Mouse (Mus musculus) CD4-positive, CD25-positive, alpha-beta regulatory T cell (primary cell): ENCODE results near the gene Olfr1153. TPM values are rescaled to one million over a fixed set of nuclear protein-coding genes. Genes with fewer than 3 reads are reported as not detected.

Experiments
- polyA plus RNA-seq: library from polyadenylated mRNA; unstranded; fragments of 100-300 nt; shearing (Covaris generic); gene quantifications from one replicate; pipeline ENCODE4 v1.2.1, GENCODE M21; 2017

The Olfr1153 gene
- polyA plus RNA-seq = not detected

DNA sequence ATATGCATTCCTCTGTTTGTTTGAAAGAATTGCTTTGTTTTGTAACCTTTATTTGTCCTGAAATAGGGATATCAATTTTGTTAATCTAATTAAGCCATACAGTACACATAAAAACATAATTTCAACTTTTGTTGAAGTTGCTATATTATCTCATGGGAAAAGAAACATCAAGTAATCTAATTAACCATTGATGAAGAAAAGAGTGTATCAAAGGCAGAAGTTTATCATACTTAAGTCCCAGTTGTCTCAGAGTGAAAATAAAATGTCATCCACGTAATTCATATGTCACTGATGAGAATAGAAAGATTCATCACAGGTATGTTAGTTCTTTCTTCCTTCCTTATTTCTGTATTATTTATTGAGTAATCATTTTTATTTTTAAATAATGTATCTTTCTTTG lies at the start of gene Olfr1153:
Gene Olfr1153 (plus strand): TSS at position 301 of the 400 bp plus-strand sequence.

DNA sequence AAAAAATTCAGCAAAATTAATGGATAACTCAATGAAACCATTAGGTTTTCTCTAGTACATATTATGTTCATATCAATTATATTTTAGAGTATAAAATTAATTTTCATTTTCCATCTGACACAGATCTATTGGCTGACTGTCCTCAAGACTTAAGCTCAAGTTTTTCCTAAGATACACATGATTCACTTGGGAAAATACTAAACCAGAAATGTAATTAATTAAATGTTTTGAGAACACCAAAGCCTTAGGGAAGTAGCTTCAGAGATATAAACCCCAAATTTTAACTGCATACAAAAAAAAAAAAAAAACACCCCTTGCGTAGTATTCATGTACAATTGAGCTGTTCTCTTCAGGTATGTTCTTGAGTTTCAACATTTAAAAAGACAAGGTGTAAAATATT lies 39.2 kb upstream of the Olfr1153 start, which contains the start of gene Olfr1151:
Gene Olfr1151 (plus strand): TSS at position 301 of the 400 bp plus-strand sequence.

DNA sequence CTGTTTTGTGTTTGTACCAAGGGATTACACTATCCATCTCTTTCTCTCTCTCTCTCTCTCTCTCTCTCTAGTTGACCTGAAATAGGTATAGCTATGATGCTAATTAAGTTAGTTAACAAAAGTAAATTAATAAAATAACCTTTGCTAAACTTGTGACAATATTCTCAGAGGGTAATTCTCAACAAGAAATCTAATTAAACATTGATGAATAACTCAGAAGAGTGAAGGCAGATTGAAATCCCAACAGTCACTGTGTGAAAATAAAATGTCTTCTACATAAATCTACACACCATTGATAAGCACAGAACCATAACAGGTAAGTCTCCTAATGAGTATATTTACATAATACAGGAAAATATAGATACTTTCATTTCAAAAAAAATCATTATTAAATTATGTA lies 28.6 kb upstream of the Olfr1153 start, which contains the start of gene Olfr1152:
Gene Olfr1152 (plus strand): TSS at position 301 of the 400 bp plus-strand sequence.

DNA sequence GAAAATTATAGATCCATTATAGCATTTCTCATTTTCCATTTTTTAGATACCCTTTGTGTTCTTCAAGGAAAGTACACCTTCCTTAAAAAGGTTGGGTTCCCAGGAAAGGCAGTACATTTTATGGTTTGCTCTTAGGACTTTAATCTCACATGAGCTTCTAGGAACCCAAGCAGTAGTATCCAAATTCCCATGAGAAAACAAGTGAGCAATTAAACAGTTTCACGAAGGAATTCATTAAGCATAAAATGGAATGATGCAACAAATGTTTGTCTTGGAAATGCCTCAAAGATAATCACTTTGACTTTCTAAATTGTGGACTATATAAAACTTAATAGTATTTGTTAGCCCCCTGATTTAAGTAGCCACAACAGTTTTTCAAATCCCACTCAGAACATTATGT lies 10.3 kb downstream of the Olfr1153 start, which contains the start of gene Olfr1154:
Gene Olfr1154 (minus strand): TSS at position 101 of the 400 bp plus-strand sequence.

DNA sequence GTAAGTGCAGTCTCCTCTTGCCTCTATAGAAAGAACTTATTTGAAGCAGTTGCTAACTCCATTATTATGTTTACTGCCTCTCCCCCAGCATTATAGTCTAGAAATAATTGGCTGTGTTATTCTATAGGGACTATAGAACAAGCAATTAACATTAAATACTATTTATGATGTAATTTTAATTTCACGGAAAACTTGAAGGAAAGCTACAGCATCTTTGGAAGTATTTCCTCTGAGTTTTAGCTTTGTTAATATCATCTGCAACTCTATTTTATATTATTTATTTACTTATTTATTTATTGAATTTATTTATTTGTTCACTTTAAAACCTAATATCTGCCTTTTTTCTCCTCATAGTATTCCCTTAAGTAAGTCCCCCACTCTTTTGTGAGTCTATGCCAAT lies 50.3 kb downstream of the Olfr1153 start, which contains the start of gene Olfr1155:
Gene Olfr1155 (minus strand): TSS at position 101 of the 400 bp plus-strand sequence.

Other genes with a start within 250 kb of the Olfr1153 start
- gene Olfr1133, start 247.6 kb upstream of the Olfr1153 start, polyA plus RNA-seq = not detected
- gene Olfr1134, start 236.5 kb upstream of the Olfr1153 start, polyA plus RNA-seq = not detected
- gene Olfr1135, start 221.3 kb upstream of the Olfr1153 start, polyA plus RNA-seq = not detected
- gene Olfr1136, start 201.0 kb upstream of the Olfr1153 start, polyA plus RNA-seq = not detected
- gene Olfr1137, start 181.8 kb upstream of the Olfr1153 start, polyA plus RNA-seq = not detected
- gene Olfr1138, start 155.0 kb upstream of the Olfr1153 start, polyA plus RNA-seq = not detected
- not detected for gene Olfr1140, start 151.2 kb upstream of the Olfr1153 start, polyA plus RNA-seq
- gene Olfr1141, start 141.0 kb upstream of the Olfr1153 start, polyA plus RNA-seq = not detected
- gene Olfr152, start 115.5 kb upstream of the Olfr1153 start, polyA plus RNA-seq = not detected
- gene Olfr1143, start 94.4 kb upstream of the Olfr1153 start, polyA plus RNA-seq = not detected
- not detected for gene Olfr1145, start 85.1 kb upstream of the Olfr1153 start, polyA plus RNA-seq
- gene Olfr1148, start 64.4 kb upstream of the Olfr1153 start, polyA plus RNA-seq = not detected
- not detected for gene Olfr1150-ps1, start 51.0 kb upstream of the Olfr1153 start, polyA plus RNA-seq
- gene Olfr1151, start 39.1 kb upstream of the Olfr1153 start, polyA plus RNA-seq = 0.11 TPM
- 0.05 TPM for gene Olfr1152, start 28.5 kb upstream of the Olfr1153 start, polyA plus RNA-seq
- not detected for gene Olfr1154, start 10.2 kb downstream of the Olfr1153 start, polyA plus RNA-seq
- not detected for gene Olfr1155, start 50.2 kb downstream of the Olfr1153 start, polyA plus RNA-seq
- 0.12 TPM for gene Olfr1156, start 58.1 kb downstream of the Olfr1153 start, polyA plus RNA-seq
- not detected for gene Olfr1157, start 73.3 kb downstream of the Olfr1153 start, polyA plus RNA-seq
- not detected for gene Olfr74, start 79.7 kb downstream of the Olfr1153 start, polyA plus RNA-seq
- gene Olfr1158, start 95.2 kb downstream of the Olfr1153 start, polyA plus RNA-seq = not detected
- not detected for gene Olfr1160, start 113.3 kb downstream of the Olfr1153 start, polyA plus RNA-seq
- not detected for gene Olfr1161, start 127.8 kb downstream of the Olfr1153 start, polyA plus RNA-seq
- gene Olfr73, start 142.7 kb downstream of the Olfr1153 start, polyA plus RNA-seq = not detected
- gene Olfr1162, start 156.2 kb downstream of the Olfr1153 start, polyA plus RNA-seq = not detected
- not detected for gene Olfr1163, start 176.9 kb downstream of the Olfr1153 start, polyA plus RNA-seq
- not detected for gene Olfr1164, start 199.0 kb downstream of the Olfr1153 start, polyA plus RNA-seq
- not detected for gene Olfr1166, start 233.3 kb downstream of the Olfr1153 start, polyA plus RNA-seq